Comparison of ENCODE assay signal across 16 mouse cellular contexts in genomic region chr5:106088478-106089185, GRCm38 (mm10).
DNase-seq lines count a peak whose midpoint lies in the region; ATAC-seq and TF ChIP-seq lines count a peak whose summit lies in the region.
"Had no signal": no experiment of that assay in that cellular context is flagged by ENCODE, and none has a peak within 500 bp of the region (broad histone marks: within the 10 kb centered on the region; RNA-seq: fewer than 3 reads in every experiment).

No protein-coding gene starts in this region.

- TF ChIP-seq CTCF in forebrain, postnatal 0 days (IDR thresholded peaks at IDR 0.05; ENCODE audit: low read depth), result peak; percentile 29; the same call in 1 of the 2 replicates
- peak; percentile 62; the same call in 1 of the 2 replicates for TF ChIP-seq CTCF in testis, adult 2 months (IDR thresholded peaks at IDR 0.05; ENCODE audit: control insufficient read depth, insufficient read depth, insufficient replicate concordance, low read depth, low read length)
- TF ChIP-seq CTCF in liver, postnatal 0 days (IDR thresholded peaks at IDR 0.05; ENCODE audit: low read depth), result no peak

- no peak for DNase-seq in forebrain, postnatal 0 days
- no peak for DNase-seq in testis, postnatal 10 days (ENCODE audit: low spot score)
- DNase-seq in cerebellum, adult 8-10 months, result peak; percentile 23
- DNase-seq in urinary bladder, postnatal 14 days (ENCODE audit: low spot score), result no peak
- no peak for DNase-seq in limb, embryonic 10.5 days (ENCODE audit: low spot score)
- DNase-seq in liver, postnatal 0 days, result no peak
- DNase-seq: adrenal gland, postnatal 36 days; heart, adult 18-20 months; heart, postnatal 10 days; spleen, adult 18-20 months; thymus, adult 2 months had no signal

- H3K4me1 ChIP-seq in forebrain, postnatal 0 days (ENCODE audit: insufficient read depth), result no peaks in the 10 kb centered on the region
- no peaks in the 10 kb centered on the region for H3K4me1 ChIP-seq in forebrain, embryonic 12.5 days
- no peaks in the 10 kb centered on the region for H3K4me1 ChIP-seq in testis, adult 2 months (ENCODE audit: control insufficient read depth, insufficient read depth, low read length)
- H3K4me1 ChIP-seq in limb, embryonic 10.5 days, result no peaks in the 10 kb centered on the region
- no peaks in the 10 kb centered on the region for H3K4me1 ChIP-seq in liver, postnatal 0 days (ENCODE audit: insufficient read depth)
- H3K4me1 ChIP-seq: megakaryocyte, embryonic 14.5 days had no signal

- no peaks in the 10 kb centered on the region for H3K9me3 ChIP-seq in forebrain, postnatal 0 days (ENCODE audit: low read length)
- no peaks in the 10 kb centered on the region for H3K9me3 ChIP-seq in forebrain, embryonic 12.5 days
- no peaks in the 10 kb centered on the region for H3K9me3 ChIP-seq in limb, embryonic 10.5 days (replicated peaks)
- H3K9me3 ChIP-seq in liver, postnatal 0 days (ENCODE audit: low read length), result no peaks in the 10 kb centered on the region

- TF ChIP-seq POLR2A in testis, adult 2 months (IDR thresholded peaks at IDR 0.05; ENCODE audit: control insufficient read depth, low read depth, low read length), result no peak

- H3K27ac ChIP-seq in forebrain, postnatal 0 days (ENCODE audit: low read depth, low read length), result no peak overlapping the region
- H3K27ac ChIP-seq in forebrain, embryonic 12.5 days, result no peak overlapping the region
- H3K27ac ChIP-seq in testis, adult 2 months (ENCODE audit: control insufficient read depth, insufficient read depth, low read depth, low read length), result no peak overlapping the region
- no peak overlapping the region for H3K27ac ChIP-seq in limb, embryonic 10.5 days
- H3K27ac ChIP-seq in liver, postnatal 0 days (ENCODE audit: low read depth), result no peak overlapping the region
- H3K27ac ChIP-seq: limb, embryonic 13.5 days had no signal

- 66% methylated on average over 5 of the region's 5 CpGs for WGBS in forebrain, postnatal 0 days
- WGBS in forebrain, embryonic 12.5 days, result 78% methylated on average over 5 of the region's 5 CpGs
- 95% methylated on average over 5 of the region's 5 CpGs for WGBS in limb, embryonic 10.5 days
- WGBS in liver, postnatal 0 days (ENCODE audit: insufficient replicate concordance), result 79% methylated on average over 5 of the region's 5 CpGs

- H3K4me3 ChIP-seq in forebrain, postnatal 0 days (ENCODE audit: low read depth, low read length), result no peak overlapping the region
- no peak overlapping the region for H3K4me3 ChIP-seq in forebrain, embryonic 12.5 days (replicated peaks)
- no peak overlapping the region for H3K4me3 ChIP-seq in testis, adult 2 months (ENCODE audit: control insufficient read depth, low read depth, low read length)
- H3K4me3 ChIP-seq in limb, embryonic 10.5 days, result no peak overlapping the region
- H3K4me3 ChIP-seq in liver, postnatal 0 days (ENCODE audit: low read depth, low read length), result no peak overlapping the region
- H3K4me3 ChIP-seq: limb, embryonic 13.5 days; megakaryocyte, embryonic 14.5 days had no signal

- no peak overlapping the region for H3K9ac ChIP-seq in forebrain, postnatal 0 days
- H3K9ac ChIP-seq in forebrain, embryonic 12.5 days, result no peak overlapping the region
- no peak overlapping the region for H3K9ac ChIP-seq in liver, postnatal 0 days (replicated peaks)
- H3K9ac ChIP-seq: limb, embryonic 13.5 days had no signal

- TF ChIP-seq EP300 in liver, postnatal 0 days (IDR thresholded peaks at IDR 0.05; ENCODE audit: low read depth), result no peak

- no peaks in the 10 kb centered on the region for H3K36me3 ChIP-seq in forebrain, postnatal 0 days (ENCODE audit: insufficient read depth)
- H3K36me3 ChIP-seq in forebrain, embryonic 12.5 days (replicated peaks), result no peaks in the 10 kb centered on the region
- H3K36me3 ChIP-seq in testis, adult 2 months (ENCODE audit: control insufficient read depth, insufficient read depth, low read length), result no peaks in the 10 kb centered on the region
- H3K36me3 ChIP-seq in limb, embryonic 10.5 days, result no peaks in the 10 kb centered on the region
- no peaks in the 10 kb centered on the region for H3K36me3 ChIP-seq in liver, postnatal 0 days (replicated peaks; ENCODE audit: insufficient read depth, low read length)
- H3K36me3 ChIP-seq: limb, embryonic 13.5 days had no signal

- H3K4me2 ChIP-seq in forebrain, postnatal 0 days (ENCODE audit: low read depth), result no peak overlapping the region
- no peak overlapping the region for H3K4me2 ChIP-seq in forebrain, embryonic 12.5 days
- no peak overlapping the region for H3K4me2 ChIP-seq in liver, postnatal 0 days (ENCODE audit: low read depth, low read length)
- H3K4me2 ChIP-seq: limb, embryonic 13.5 days had no signal

- no peak for ATAC-seq in forebrain, postnatal 0 days
- ATAC-seq in forebrain, embryonic 12.5 days (ENCODE audit: low FRiP score), result no peak
- no peak for ATAC-seq in liver, postnatal 0 days
- ATAC-seq: hindbrain, embryonic 16.5 days had no signal

- H3K27me3 ChIP-seq in forebrain, postnatal 0 days (ENCODE audit: insufficient read depth, low read length), result no peaks in the 10 kb centered on the region
- H3K27me3 ChIP-seq in forebrain, embryonic 12.5 days, result no peaks in the 10 kb centered on the region
- no peaks in the 10 kb centered on the region for H3K27me3 ChIP-seq in testis, adult 2 months (ENCODE audit: control insufficient read depth, insufficient read depth, low read length)
- no peaks in the 10 kb centered on the region for H3K27me3 ChIP-seq in limb, embryonic 10.5 days (ENCODE audit: low read depth, poor library complexity, severe bottlenecking)
- no peaks in the 10 kb centered on the region for H3K27me3 ChIP-seq in liver, postnatal 0 days (ENCODE audit: insufficient read depth, low read length)
- H3K27me3 ChIP-seq: megakaryocyte, embryonic 14.5 days had no signal
